Mouse (Mus musculus): ENCODE data around the gene Notum.

Gene Notum

DNA sequence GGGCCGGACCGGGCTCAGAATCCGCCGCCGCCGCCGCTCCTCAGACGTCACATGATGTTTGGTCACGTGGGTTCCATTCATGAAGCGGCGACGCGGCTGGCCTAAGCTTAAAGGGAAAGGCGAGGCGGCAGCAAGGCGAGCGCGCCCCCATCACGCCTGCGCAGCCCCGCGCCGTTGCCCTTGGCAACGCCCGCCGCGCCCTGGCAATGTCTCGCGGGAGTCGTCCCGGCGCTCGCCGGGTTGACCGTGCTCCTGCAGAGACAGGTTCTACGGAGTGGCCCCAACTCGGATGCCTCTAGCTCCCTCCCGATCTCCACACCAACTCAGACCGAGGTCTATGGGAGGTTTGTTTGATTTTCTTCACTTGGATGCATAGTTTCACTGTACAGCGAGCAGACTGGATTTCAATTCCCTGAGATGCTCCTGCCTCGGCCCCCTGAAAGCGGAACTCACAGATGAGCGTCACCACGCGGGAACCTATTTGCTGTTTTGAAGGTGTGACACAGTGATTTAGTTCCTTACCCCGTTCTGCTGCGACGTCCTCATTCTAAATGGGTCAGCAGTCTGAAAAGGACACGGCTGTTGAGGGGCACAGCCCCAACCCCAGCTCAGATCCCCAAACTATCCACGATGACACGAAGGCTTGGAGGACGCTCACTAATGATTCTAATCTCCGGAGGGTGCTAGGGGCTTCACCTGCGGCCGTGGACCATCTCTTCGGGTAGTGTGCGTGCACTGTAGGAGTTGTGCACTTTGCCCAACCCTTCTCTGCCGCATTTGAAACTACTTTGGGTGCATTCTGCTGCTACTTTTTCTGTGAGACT is 27.2 kb downstream of the Notum start, which contains the start of gene Mafg:
Mafg (minus strand) TSS at position 81 of the 824 bp plus-strand sequence.
- peak; percentile 87 for DNase-seq (ENCODE audit: low spot score)

DNA sequence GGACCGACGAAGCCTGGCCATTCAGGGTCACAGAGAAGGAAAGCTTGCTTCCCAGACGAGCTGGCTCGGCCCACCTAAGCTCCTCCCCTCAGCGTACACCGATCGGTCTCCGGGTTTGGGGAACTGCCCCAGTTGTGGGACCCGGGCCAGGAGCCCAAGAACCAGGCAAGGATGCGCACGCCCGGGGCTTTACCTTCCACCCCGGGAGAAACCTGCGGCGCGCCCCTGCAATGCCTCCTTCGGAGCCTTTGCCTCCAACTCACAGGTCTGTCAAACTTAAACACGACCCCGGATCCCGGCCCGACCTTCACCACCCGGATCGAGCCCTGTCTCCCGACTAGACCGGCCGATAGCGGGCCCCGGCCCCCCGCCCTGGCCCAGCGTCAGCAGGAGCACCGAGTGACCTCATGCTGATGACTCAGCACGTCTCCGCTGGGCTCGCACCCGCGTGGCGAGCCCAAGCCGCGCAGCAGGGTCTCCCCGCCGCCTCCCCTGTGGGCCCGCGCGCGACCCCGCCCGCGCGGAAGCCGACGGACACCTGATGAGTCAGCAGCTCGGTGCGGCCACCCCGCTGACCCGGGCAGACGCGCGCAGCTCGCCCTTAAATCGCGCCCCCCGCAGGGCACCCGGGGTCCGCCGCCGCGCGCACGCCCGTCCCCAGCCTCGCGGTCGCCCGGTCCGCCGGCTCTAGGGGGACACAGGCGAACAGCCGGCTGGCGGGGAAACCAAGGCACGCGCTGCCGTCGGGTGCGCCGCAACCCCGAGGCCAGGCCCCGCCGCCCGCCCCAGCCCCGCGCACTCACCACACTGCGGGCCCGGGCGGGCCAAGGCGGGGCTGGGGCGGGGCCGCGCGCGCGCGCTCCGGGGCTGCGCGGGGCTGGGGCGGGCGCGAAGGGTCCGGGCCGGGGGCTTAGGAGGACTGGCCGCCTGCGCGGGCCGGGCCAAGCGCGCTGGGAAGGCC is 28.1 kb downstream of the Notum start:
- peak; percentile 77 for DNase-seq (ENCODE audit: low spot score)

DNA sequence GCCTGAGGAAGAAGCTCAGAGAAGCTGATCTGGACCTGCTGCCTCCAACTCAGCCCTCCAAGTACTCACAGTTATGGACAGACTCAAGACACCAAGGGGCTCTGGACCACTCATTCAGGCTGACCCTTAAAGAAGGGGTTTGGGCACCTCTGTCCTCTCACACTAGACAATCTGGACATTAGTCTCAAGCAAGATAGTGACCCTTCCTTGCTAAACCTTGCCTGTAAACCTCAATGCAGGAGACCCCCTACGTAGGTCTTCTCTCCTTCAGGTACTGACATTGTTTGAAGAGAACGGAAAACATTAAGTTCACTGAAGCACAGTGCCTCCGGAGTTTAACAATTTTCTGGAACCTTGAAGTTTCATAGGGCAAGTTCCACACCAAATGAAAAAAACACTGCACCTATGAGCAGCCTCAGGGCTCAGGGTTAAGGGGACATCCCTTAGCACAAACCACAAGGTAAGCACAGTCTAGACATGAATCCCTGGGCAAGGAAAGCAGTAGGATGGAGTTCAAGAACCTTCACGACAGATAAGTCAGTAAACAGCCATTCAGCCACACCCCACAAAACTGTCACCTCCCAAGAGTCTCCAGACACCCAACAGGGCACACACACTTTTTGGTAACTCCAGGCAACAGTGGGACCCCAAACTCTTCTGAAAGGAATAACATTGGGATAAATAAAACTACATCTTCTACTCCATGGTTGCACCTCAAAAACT is 29.1 kb downstream of the Notum start:
- no peak for DNase-seq (ENCODE audit: low spot score)

DNA sequence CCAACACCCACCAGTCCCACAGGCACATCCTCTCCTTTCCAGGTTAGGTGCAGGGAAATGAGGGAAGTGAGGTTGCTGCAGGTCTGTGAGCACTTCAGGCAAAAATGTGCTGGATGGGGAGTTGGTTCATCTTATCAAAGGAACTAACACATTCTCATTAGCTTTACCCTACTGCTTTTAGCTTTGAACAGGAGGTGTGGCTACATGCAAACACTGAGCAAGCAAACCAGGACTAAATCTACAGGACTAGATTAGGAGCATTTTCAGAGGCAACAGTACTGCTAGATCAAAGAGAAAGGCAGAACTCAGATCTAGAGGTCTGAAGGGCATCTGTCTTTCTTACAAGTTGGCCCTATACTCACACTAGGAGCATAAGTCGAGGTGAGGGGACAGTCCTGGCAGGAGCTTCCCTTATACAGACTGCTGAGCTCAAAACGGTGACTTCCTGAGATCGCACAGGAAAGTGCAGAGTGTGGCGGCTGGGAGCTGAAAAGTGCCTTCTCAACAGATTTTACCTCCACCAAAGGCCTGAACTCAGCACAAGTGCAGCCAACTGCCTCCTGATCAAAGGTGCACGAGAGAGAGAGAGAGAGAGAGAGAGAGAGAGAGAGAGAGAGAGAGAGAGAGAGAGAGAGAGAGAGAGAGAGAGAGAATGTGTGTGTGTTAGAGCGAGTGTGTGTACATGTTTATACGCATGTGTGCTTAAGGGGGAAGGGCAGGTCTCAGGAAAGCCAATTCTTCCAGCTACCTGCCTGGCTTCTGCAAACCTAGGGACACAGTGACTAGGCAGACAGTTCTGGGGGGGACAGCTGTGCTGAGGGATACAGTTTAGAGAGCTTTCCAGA is 29.9 kb downstream of the Notum start:
- DNase-seq (ENCODE audit: low spot score), result no peak

DNA sequence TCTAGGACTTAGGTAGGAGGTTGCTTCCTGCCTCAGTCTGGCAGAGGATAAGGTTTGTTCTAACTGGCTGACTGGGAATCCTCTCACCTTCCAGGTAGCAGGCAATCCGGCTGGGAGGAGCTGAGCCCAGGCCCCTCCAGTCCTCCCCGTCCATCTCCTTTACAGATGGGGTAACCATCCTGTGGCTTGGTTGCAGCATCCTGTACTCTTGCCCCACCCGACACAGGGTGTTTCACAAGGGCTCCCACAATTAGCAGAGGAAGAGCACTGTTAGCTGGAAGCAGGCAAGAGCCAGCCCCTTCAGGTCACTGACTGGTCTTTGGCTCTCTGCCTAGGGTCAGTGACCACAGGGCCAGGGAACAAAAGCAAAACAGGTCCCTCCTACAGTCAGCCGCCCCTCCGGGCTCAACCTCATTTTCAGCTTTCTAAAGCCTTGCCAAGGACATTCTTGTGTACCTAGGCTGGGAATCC is 30.5 kb downstream of the Notum start:
- DNase-seq (ENCODE audit: low spot score), result peak; percentile 51

DNA sequence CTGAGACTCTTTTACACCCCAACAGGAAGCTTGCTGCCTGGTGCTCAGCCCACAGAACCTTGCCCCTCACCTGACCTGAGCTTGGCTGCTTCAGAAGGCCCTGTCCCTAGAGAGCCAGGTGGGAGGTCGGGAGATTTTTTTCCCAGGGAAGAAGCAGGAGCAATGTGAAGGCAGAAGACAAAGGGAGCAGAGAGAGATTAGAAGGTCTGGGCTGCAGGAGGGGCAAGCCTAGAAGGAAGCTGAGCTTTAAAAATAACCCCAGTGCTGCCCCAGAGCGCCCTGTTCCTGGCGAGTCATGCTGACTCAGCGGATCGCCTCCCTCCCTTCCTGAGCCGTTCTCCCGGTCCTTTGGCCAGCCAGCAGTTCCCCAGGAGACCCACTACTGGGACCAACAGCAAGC is 31.1 kb downstream of the Notum start:
- DNase-seq (ENCODE audit: low spot score), result peak; percentile 79

DNA sequence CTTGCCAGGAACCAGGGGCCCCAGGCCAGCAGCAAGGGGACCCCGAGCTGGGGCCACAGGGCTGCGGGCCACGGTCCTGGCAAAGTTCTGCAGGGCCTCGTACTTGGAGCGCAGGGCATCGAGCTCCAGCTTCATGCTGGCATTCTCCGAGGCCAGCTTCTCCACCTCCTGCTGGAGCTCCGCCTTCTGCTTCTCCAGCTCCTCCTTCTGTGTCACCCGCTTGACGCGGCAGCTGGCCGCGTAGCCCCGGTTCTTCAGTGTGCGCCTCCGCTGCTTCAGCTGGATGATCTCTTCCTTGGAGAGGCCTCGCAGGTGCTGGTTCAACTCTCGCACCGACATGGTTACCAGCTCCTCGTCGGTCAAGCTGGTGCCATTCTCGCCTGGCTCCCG is 31.6 kb downstream of the Notum start:
- peak; percentile 67 for DNase-seq (ENCODE audit: low spot score)

DNA sequence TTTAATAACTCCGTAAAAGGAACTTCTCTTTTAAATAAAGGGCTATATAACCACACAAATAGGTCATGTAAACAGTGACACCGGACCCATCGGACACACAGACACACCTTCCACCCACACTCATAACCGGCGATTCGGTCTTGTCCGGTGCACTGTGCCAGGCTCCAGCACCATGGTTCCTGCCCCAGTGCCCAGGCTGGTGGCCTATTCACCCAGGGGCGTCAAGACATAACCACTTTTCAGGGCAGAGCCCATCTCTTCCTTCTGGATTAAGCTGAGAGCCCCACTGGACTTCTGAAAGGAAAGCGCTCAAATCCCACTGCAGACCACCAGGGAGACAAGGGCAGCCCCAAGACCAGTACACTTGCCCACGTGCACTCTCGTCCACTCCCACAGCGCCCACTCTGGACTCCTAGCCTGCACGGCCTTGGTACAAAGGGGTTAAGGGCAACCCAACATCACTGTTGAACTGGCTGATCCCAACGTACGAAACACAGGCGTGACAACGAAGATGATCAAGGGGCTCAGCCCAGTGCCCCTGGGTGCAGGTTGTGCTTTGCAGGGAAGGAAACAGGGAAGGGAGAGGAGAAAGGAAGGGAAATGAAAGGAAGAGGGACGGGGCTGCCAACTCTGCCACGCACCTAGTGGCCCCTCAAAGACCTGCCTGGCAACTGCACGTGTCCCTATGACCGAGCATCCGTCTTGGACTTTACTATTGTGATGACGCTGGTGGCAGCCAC is 32.2 kb downstream of the Notum start:
- no peak for DNase-seq (ENCODE audit: low spot score)

DNA sequence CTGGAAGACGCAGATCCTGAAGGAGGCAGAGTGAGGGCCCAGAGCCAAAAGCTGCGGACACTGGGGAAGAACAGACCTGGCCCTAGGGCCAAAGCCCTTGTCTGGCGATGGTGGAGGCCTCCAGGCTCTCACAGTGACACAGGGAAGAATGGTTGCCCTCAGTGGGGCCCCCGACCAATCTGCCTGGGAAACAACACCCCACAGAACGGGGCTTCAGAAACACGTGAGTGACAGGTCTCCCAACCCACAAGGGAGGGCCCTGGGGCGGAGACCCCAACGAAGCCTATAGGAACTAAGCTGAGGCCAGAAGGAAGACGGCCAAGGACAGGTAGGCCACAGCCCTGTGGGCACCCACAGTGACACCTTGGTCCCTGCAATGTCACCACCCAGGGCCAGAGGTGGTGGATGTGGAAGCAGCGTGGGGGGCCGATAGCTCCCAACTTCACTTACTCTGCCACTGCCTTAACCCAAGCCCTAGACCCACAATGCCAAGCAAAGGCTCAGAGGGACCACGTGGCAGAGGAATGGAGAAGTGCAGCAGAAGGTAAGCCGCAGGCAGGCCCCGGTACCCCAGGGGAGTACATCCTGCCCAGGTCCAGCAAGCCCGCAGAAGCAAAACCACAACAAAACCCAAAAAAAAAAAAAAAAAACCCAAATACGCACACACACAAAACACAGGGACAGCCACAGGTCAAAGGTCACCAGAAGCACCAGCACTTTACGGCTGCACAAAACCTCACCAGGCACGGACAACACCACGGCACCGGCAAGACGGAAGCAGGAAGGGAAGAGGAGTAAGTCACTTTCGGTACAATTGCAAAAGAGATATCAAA is 33.3 kb downstream of the Notum start:
- no peak for DNase-seq (ENCODE audit: low spot score)

DNA sequence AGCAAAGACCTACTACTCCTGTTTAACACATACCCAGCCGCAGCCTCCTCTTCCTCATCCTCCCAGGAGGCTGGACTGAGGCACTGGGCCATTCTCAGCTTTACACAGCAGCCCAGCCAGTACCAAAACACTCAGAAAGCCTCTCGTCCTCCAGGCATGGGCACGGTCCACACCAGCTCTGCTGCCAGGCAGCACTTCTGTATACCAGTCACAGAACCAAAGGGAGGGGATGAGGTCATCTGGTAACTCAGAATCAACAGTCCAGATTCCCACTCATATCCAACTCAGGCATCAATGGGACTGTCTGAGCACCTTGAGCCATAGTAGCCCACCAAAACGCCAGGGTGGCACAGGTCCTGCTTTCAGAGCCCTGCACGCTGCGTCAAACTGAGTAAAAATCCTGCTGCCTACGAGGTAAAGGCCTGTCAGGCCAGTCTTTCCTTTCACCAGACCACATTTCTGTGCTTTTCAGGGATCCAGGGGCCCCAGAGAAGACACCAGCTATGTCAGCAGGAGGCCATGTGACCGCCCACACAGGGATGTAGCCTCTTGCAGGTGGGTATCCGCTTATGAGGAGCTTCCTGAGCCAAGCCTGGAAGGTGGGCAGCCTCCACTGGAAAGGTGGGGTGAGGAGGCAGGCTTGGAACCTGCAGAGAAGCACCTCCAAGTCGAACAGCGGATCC is 34.0 kb downstream of the Notum start:
- DNase-seq (ENCODE audit: low spot score), result no peak

DNA sequence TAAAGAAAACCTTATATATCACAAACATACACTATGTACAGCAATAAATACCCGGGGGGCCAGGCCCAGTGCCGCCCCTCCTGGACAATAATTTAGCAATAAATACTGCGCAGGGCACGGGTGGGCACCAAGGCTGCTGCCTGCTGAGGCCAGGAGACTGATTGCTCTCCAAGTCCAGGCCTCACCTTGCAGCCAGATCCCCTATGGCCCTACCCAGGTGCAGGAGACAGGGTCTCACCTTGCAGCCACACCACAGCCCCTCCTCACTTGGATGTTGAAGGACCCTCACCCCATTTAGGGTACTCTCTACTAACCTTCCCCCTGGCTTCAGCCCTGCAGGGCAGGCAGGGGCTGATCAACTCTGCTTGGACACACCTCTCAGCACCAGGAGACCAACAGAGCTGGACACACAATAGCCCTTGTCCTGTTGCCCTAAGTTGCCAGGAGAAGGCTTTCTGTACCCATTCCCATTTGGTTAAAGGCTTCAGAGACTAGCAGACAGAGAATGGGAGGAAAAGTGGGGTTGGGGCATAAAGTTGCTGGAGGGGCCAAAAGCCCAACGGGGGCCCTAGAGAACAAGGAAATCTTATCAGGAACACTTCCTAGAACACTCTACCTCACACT is 35.7 kb downstream of the Notum start, which contains the start of gene Sirt7:
Sirt7 (minus strand) TSS at position 89 of the 624 bp plus-strand sequence.
- no peak for DNase-seq (ENCODE audit: low spot score)

DNA sequence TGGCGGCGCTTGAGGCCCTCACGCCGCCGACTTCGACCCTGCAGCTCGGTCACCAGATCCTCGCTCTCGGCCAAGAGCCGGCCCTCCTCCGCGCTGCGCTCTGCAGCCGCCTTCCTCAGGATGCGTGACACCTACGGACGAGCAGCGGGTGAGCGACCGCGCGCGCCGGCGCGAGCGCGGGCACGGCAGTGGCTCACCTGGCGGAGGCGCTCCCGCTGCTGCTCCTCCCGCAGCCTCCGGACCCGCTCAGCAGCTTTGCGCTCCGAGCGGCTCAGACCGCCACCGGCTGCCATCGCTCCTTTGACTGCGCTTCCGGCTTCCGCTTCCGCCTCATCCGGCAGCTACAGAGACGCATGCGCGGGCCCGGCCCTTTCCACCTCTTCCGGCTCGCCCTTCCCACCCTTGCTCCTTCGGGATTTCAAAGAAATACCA is 36.3 kb downstream of the Notum start:
- DNase-seq (ENCODE audit: low spot score), result peak; percentile 73

DNA sequence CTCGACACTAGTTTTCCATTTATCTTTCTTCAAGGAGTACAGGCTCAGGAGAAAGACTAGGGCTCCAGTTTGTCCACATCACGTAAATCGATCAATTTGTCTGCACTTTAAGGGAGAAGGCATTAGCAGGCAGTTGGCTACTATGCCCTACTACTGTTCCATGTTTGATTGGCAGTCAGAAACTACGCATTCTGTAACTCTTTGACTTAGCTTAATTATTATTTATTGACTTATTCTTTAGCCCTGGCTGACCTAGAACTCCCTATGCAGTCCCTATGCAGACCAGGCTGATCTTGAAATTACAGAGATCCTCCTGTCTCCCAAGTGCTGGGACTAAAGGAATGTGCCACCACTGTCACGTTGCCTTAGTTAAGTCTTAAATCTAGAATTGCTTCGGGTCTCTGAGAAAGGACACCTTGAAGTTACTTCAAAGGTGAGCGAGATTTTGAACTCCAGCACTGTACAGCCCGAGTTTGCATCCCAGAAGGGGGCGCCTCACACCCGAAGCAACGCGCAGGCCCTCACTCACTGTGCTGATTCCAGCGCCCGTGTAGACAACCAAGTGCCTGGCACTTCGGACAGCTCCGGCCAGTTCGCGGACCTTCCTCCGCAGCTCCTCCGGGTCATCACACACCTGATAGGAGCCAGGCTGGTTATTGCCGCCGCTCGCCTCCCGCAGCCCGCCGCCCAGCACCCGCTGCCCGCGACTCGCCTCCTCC is 36.9 kb downstream of the Notum start:
- peak; percentile 71 for DNase-seq (ENCODE audit: low spot score)

DNA sequence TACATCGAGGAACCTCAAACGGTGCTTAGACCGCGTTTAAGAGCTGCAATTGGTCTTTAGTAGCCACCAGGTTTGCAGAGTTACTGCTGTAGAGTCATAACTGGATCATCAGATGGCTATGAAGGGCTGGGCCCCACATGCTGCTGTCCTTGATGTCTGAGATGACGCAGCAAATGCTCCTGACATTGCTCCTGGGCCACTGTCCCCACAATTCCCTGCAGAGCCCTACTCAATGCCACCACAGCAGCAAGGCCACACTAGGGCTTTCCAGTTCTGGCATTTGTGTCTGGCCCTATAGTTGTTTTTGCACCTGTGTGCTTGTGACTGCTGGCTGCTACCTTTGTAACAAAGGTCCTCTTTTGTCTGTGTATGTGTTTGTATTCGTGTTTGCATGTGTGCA is 38.2 kb downstream of the Notum start:
- no peak for DNase-seq (ENCODE audit: low spot score)

DNA sequence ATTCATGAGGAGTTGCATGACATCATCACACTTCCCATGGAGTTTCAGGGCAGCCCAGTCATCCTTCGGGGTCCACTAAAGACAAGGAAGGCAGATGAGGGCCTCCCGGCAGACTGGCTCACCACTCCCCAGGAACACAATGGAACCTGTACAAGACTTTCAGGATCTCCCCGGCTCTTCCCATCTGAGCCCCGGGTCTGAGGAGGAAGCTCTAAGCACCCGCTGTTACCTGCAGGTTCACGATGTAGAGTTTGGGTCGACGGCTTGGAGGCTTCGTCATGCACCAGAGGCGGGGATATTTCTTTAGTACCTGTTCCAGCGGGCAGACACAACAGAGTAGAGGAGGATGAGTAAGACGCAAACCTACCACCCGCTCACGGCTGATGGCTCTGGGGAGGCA is 40.8 kb downstream of the Notum start:
- no peak for DNase-seq (ENCODE audit: low spot score)

DNA sequence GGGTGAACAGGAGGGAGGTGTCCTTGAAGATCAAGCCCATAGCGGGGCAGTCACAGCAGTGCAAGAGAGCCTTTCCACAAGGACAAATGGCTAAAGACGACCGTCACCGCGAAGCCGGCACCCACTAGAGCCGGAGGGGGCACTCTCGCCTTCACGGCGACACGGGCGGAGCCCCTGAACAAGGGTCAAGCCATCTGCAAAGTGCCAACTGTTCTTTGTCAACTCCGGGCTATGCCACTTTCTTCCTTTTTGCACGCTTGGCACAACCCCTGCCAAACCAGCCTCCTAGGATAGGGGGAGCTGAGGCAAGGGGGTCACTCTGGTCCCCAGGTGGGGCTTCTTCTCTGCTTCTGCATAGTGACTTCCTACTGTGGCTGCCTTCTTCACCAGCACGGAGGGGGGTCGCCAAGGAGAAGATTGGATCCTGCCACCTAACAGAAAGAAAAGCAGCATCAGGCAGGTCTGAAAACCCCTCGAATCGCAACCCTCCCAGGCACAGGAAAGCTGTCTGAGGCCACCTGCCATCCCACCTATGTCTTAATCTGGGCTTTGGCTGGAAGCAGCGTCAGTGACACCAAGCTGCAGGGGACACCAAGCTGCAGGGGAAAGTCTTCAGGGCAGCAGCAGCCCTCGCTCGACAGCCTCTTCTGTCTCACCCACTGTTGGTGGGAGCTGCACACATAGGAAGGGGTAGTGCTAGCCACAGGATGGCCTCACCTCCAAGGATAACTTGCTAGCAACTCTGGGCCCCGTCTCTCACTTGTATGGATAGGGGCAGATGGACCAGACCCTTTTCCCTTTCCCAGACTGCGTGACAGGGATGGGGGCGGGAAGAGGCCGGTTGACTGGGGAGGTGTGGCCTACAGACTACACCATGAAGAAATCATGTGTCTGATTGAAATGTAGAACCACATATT is 42.1 kb downstream of the Notum start:
- DNase-seq (ENCODE audit: low spot score), result no peak
